20 mouse cellular contexts compared by ENCODE assay signal in the genomic region with DNA sequence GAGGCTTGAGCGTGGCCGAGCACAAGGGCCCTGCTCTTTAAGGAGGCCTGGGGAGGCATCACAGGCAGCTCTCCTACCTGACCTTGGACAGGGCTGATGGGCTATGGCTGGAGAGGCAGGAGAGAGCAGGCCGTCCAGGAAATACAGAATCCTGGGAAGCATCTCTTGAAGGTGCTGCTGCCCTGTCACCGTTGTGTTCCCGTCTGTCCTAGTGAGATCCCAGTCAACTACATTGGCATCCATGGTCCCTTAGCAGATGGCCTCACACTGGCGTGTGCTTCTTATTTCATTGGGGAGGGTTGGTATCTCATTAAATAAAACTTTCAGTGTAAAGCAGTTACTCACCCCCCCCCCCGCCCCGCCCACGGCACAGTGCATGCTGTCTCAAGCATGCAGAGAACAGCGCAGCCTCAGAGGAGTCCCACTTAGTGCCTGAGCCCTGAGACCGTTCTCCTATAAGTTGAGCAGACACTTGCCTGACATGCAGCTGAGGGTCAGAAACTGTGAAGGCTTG. TPM values are rescaled to one million over a fixed set of nuclear protein-coding genes. Genes with fewer than 3 reads are reported as not detected.
A peak's percentile ranks its signal among the peaks of the same experiment; 100 is the strongest.
DNase-seq lines count a peak whose midpoint lies in the region; TF ChIP-seq lines count a peak whose summit lies in the region.
"Had no signal": no experiment of that assay in that cellular context is flagged by ENCODE, and none has a peak within 500 bp of the region (broad histone marks: within the 10 kb centered on the region; RNA-seq: fewer than 3 reads in every experiment).

No protein-coding gene starts in this region.

- intact Hi-C loops in gastrocnemius, adult 2 months (cut with DNase I) = no loop called here

- WGBS in limb, embryonic 10.5 days = 90% methylated on average over 11 of the region's 11 CpGs

- no peaks in the 10 kb centered on the region for H3K36me3 ChIP-seq in limb, embryonic 10.5 days
- H3K36me3 ChIP-seq: embryonic facial prominence, embryonic 15.5 days; forebrain, embryonic 10.5 days; forebrain, embryonic 15.5 days; heart, embryonic 13.5 days; hindbrain, embryonic 13.5 days had no signal

- DNase-seq in gastrocnemius, adult 2 months = no peak
- no peak for DNase-seq in gastrocnemius, postnatal 25 days
- peak; percentile 34 for DNase-seq in layer of hippocampus, adult 9-11 months
- no peak for DNase-seq in layer of hippocampus, adult 8-10 months (ENCODE audit: low spot score in 2 of 2)
- no peak for DNase-seq in limb, embryonic 10.5 days (ENCODE audit: low spot score)
- no peak for DNase-seq in adrenal gland, postnatal 4 days (ENCODE audit: low spot score in 2 of 2)
- DNase-seq: adrenal gland, adult 2 months; adrenal gland, postnatal 25 days; cerebellum, adult 11-12 months; cerebellum, adult 9-11 months; heart, postnatal 4 days; kidney, adult 11 months had no signal

- H3K27me3 ChIP-seq in limb, embryonic 10.5 days (ENCODE audit: low read depth, poor library complexity, severe bottlenecking) = no peaks in the 10 kb centered on the region
- H3K27me3 ChIP-seq: embryonic facial prominence, embryonic 15.5 days; forebrain, embryonic 15.5 days; heart, embryonic 13.5 days; hindbrain, embryonic 13.5 days had no signal

- no peak for TF ChIP-seq CTCF in gastrocnemius, adult 2 months (IDR thresholded peaks at IDR 0.05)

- H3K27ac ChIP-seq in gastrocnemius, adult 2 months = peak overlapping the region; percentile 82
- H3K27ac ChIP-seq in brown adipose tissue, adult 24 weeks (replicated peaks; ENCODE audit: low read depth, low read length) = peak overlapping the region; percentile 94
- peak overlapping the region; percentile 19; the same call in 1 of the 2 replicates for H3K27ac ChIP-seq in limb, embryonic 10.5 days
- H3K27ac ChIP-seq: embryonic facial prominence, embryonic 15.5 days; forebrain, embryonic 10.5 days; forebrain, embryonic 15.5 days; heart, embryonic 13.5 days; hindbrain, embryonic 13.5 days; hindbrain, postnatal 0 days had no signal

- H3K4me1 ChIP-seq in brown adipose tissue, adult 24 weeks (ENCODE audit: control insufficient read depth, insufficient read depth, insufficient read length, low read length) = peaks cover 55% of the 10 kb centered on the region
- H3K4me1 ChIP-seq in limb, embryonic 10.5 days = peaks cover 61% of the 10 kb centered on the region

- H3K9me3 ChIP-seq in limb, embryonic 10.5 days (replicated peaks) = no peaks in the 10 kb centered on the region
- H3K9me3 ChIP-seq: embryonic facial prominence, embryonic 15.5 days; forebrain, embryonic 10.5 days; forebrain, embryonic 15.5 days; heart, embryonic 13.5 days; hindbrain, embryonic 13.5 days had no signal

- H3K4me3 ChIP-seq in gastrocnemius, adult 2 months = no peak overlapping the region
- no peak overlapping the region for H3K4me3 ChIP-seq in brown adipose tissue, adult 24 weeks (ENCODE audit: insufficient read depth, low read depth, low read length)
- no peak overlapping the region for H3K4me3 ChIP-seq in limb, embryonic 10.5 days
- H3K4me3 ChIP-seq: embryonic facial prominence, embryonic 15.5 days; erythroblast, embryonic 14.5 days; forebrain, embryonic 10.5 days; forebrain, embryonic 15.5 days; heart, embryonic 13.5 days; hindbrain, embryonic 13.5 days had no signal

RNA-seq across cellular contexts. Expression of a gene that starts 56.9 kb away (rescaled TPM):
- total RNA-seq in gastrocnemius, adult 2 months (2021) = 10 to 100 TPM; 14.0 to 19.1 TPM
- total RNA-seq in gastrocnemius, postnatal 25 days (2021) = 10 to 100 TPM; 13.5 to 18.2 TPM
- 10 to 100 TPM; 33.2 to 40.6 (median 37.4) TPM for total RNA-seq in layer of hippocampus, adult 8-10 months (2022)
- 22.7 and 28.8 TPM in 2 replicates for polyA plus RNA-seq in brown adipose tissue, adult 24 weeks (2012; ENCODE audit: insufficient read depth, insufficient read length, missing spikeins)
- 92.8 and 93.9 TPM in 2 replicates for polyA plus RNA-seq in limb, embryonic 10.5 days (2016; fragmentation: Nextera tagmentation; extraction: Ambion mirVana)
- total RNA-seq in adrenal gland, postnatal 4 days (2021) = 10 to 100 TPM; 39.5 to 43.6 TPM

RNA-seq across cellular contexts. Expression of a gene that starts 57.5 kb away (rescaled TPM):
- 10 to 100 TPM in 1 of 2 experiments, 1 to 10 TPM in 1; 8.8 to 23.4 TPM for total RNA-seq in gastrocnemius, adult 2 months (2021)
- 10 to 100 TPM; 11.2 to 15.3 TPM for total RNA-seq in gastrocnemius, postnatal 25 days (2021)
- total RNA-seq in layer of hippocampus, adult 8-10 months (2022) = 10 to 100 TPM; 40.2 to 47.4 (median 41.6) TPM
- 14.0 and 18.0 TPM in 2 replicates for polyA plus RNA-seq in brown adipose tissue, adult 24 weeks (2012; ENCODE audit: insufficient read depth, insufficient read length, missing spikeins)
- polyA plus RNA-seq in limb, embryonic 10.5 days (2016; fragmentation: Nextera tagmentation; extraction: Ambion mirVana) = 13.3 and 15.5 TPM in 2 replicates
- 10 to 100 TPM; 33.7 to 37.4 TPM for total RNA-seq in adrenal gland, postnatal 4 days (2021)

Comparison
In these comparisons a context has a peak if more than half of its experiments do, and no peak if none do; other contexts are left out.
1. H3K27ac ChIP-seq: peak in every context shown above with its lines; median percentile 94 in brown adipose tissue, adult 24 weeks; 82 in gastrocnemius, adult 2 months; 19 in limb, embryonic 10.5 days.